Mouse (Mus musculus) 3134 (cell line): ENCODE measurements at regions not wholly inside any gene's neighbourhood (a gene's known extent, or its start where the extent isn't known, plus 50 kb on each side); places are given as distances from the start of the nearest gene placed in this dataset.

Source experiments
- DNase-seq: peaks from one replicate; pipeline ENCODE4 v3.0.0-alpha.2; 2011; ENCODE audit warnings: low spot score; ENCODE audit not compliant: insufficient read length; ENCODE audit errors: extremely low read depth

GRCm38 (mm10) chr2:8628007-8628406 is 1118.6 kb upstream of the Celf2 start:
- DNase-seq, result no peak

GRCm38 (mm10) chr2:8628485-8629208 is 1119.3 kb upstream of the Celf2 start:
- peak; percentile 9 for DNase-seq

- no peak for DNase-seq
These were observed 1128.7 kb upstream of the Celf2 start for GRCm38 (mm10) chr2:8638082-8638481.

GRCm38 (mm10) chr2:8639282-8639681 is 1129.9 kb upstream of the Celf2 start:
- DNase-seq, result peak; percentile 3

GRCm38 (mm10) chr2:8645463-8645862 is 1136.1 kb upstream of the Celf2 start:
- DNase-seq, result no peak

GRCm38 (mm10) chr2:8660544-8660943 is 1151.2 kb upstream of the Celf2 start:
- no peak for DNase-seq

GRCm38 (mm10) chr2:8673751-8674378 is 1164.5 kb upstream of the Celf2 start:
- DNase-seq, result peak; percentile 10

- no peak for DNase-seq
These were observed 1166.2 kb upstream of the Celf2 start for GRCm38 (mm10) chr2:8675537-8675936.

- no peak for DNase-seq
These were observed 1167.2 kb upstream of the Celf2 start for GRCm38 (mm10) chr2:8676546-8676945.

GRCm38 (mm10) chr2:8690846-8691643 is 1181.7 kb upstream of the Celf2 start:
- no peak for DNase-seq

GRCm38 (mm10) chr2:8729306-8729705 is 1151.7 kb upstream of the 4930412O13Rik start:
- peak; percentile 64 for DNase-seq

GRCm38 (mm10) chr2:8754142-8754541 is 1126.9 kb upstream of the 4930412O13Rik start:
- no peak for DNase-seq

- DNase-seq, result no peak
These were observed 1124.5 kb upstream of the 4930412O13Rik start for GRCm38 (mm10) chr2:8756546-8756945.

- peak; percentile 14 for DNase-seq
These were observed 1110.4 kb upstream of the 4930412O13Rik start for GRCm38 (mm10) chr2:8770636-8771035.

- DNase-seq, result peak; percentile 9
These were observed 1099.7 kb upstream of the 4930412O13Rik start for GRCm38 (mm10) chr2:8781152-8781935.

- DNase-seq, result no peak
These were observed 1098.8 kb upstream of the 4930412O13Rik start for GRCm38 (mm10) chr2:8782225-8782624.

- DNase-seq, result no peak
These were observed 1079.0 kb upstream of the 4930412O13Rik start for GRCm38 (mm10) chr2:8802061-8802460.

- no peak for DNase-seq
These were observed 1071.4 kb upstream of the 4930412O13Rik start for GRCm38 (mm10) chr2:8809609-8810008.

GRCm38 (mm10) chr2:8818127-8818526 is 1062.9 kb upstream of the 4930412O13Rik start:
- DNase-seq, result no peak

- no peak for DNase-seq
These were observed 1055.6 kb upstream of the 4930412O13Rik start for GRCm38 (mm10) chr2:8825406-8825805.
